Mouse (Mus musculus) cerebellum, adult 8-10 months (tissue): Measurements from ENCODE around the gene Hist1h3g.
A peak's percentile ranks its signal among the peaks of the same experiment; 100 is the strongest.

Source experiments
- DNase-seq: peaks from one replicate; pipeline ENCODE4 v3.0.0; 2022

Gene Hist1h3g

GRCm38 (mm10) chr13:23535137-23536075, at the start of gene Hist1h3g:
Hist1h3g (plus strand) TSS chr13:23535422.
- DNase-seq = peak; percentile 78

- DNase-seq = peak; percentile 25
These were observed 46.6 kb upstream of the Hist1h3g start, which contains the start of gene Btn2a2 for GRCm38 (mm10) chr13:23488400-23489322. Btn2a2 (minus strand) TSS chr13:23488857.

GRCm38 (mm10) chr13:23490863-23491262, 44.4 kb upstream of the Hist1h3g start:
- DNase-seq = no peak

GRCm38 (mm10) chr13:23491263-23491662, 44.0 kb upstream of the Hist1h3g start:
- no peak for DNase-seq

- no peak for DNase-seq
These were observed 43.2 kb upstream of the Hist1h3g start for GRCm38 (mm10) chr13:23491990-23492389.

GRCm38 (mm10) chr13:23495526-23495925, 39.7 kb upstream of the Hist1h3g start:
- DNase-seq = no peak

- DNase-seq = no peak
These were observed 37.4 kb upstream of the Hist1h3g start for GRCm38 (mm10) chr13:23497656-23498321.

- no peak for DNase-seq
These were observed 36.6 kb upstream of the Hist1h3g start for GRCm38 (mm10) chr13:23498653-23499052.

GRCm38 (mm10) chr13:23499943-23500342, 35.3 kb upstream of the Hist1h3g start:
- no peak for DNase-seq

GRCm38 (mm10) chr13:23500424-23501200, 34.6 kb upstream of the Hist1h3g start:
- DNase-seq = no peak

GRCm38 (mm10) chr13:23501511-23501910, 33.7 kb upstream of the Hist1h3g start:
- no peak for DNase-seq

GRCm38 (mm10) chr13:23502031-23502567, 33.1 kb upstream of the Hist1h3g start:
- no peak for DNase-seq

- no peak for DNase-seq
These were observed 32.3 kb upstream of the Hist1h3g start for GRCm38 (mm10) chr13:23502916-23503315.

GRCm38 (mm10) chr13:23503797-23504196, 31.4 kb upstream of the Hist1h3g start:
- peak; percentile 39 for DNase-seq

GRCm38 (mm10) chr13:23505662-23506345, 29.4 kb upstream of the Hist1h3g start:
- DNase-seq = no peak

- DNase-seq = no peak
These were observed 28.9 kb upstream of the Hist1h3g start for GRCm38 (mm10) chr13:23506351-23506750.

GRCm38 (mm10) chr13:23506819-23507515, 28.3 kb upstream of the Hist1h3g start:
- DNase-seq = no peak

- no peak for DNase-seq
These were observed 25.1 kb upstream of the Hist1h3g start for GRCm38 (mm10) chr13:23510127-23510526.

GRCm38 (mm10) chr13:23513517-23513916, 21.7 kb upstream of the Hist1h3g start:
- DNase-seq = no peak

GRCm38 (mm10) chr13:23515281-23515680, 19.9 kb upstream of the Hist1h3g start:
- no peak for DNase-seq
